Comparison of ENCODE assay signal across 34 mouse cellular contexts in the genomic region with DNA sequence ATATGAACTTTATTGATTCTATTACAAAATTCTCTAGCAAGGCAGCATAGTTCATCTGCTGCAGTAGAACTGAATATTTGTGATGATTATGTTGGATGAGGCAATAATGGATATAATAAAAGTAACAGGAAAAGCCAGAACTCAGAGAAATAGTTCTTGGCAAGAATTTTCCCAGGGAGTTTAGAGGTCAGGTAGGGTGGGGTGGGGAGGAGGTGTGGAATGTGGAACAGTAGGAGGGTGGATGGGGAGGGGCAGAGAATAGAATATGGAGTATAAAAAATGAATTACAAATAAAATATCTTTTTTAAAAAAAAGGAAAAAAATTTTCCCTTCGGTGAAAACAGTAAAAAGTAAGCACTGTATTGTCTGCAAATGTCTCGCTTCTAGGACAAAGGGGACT. TPM values are rescaled to one million over a fixed set of nuclear protein-coding genes. Genes with fewer than 3 reads are reported as not detected.
DNase-seq lines count a peak whose midpoint lies in the region; ATAC-seq and TF ChIP-seq lines count a peak whose summit lies in the region.
"Had no signal": no experiment of that assay in that cellular context is flagged by ENCODE, and none has a peak within 500 bp of the region (broad histone marks: within the 10 kb centered on the region; RNA-seq: fewer than 3 reads in every experiment).

No protein-coding gene starts in this region.

- peaks cover 5% of the 10 kb centered on the region for H3K4me1 ChIP-seq in heart, embryonic 13.5 days
- H3K4me1 ChIP-seq in heart, postnatal 0 days (ENCODE audit: control insufficient read depth, insufficient read depth), result peaks cover 5% of the 10 kb centered on the region; the same call in 1 of the 2 replicates
- no peaks in the 10 kb centered on the region for H3K4me1 ChIP-seq in kidney, postnatal 0 days (replicated peaks; ENCODE audit: insufficient read depth, low read length)
- no peaks in the 10 kb centered on the region for H3K4me1 ChIP-seq in kidney, embryonic 14.5 days (ENCODE audit: control insufficient read depth, insufficient read depth, low read length)
- H3K4me1 ChIP-seq in liver, adult 2 months (ENCODE audit: control insufficient read depth, insufficient read depth, low read length), result no peaks in the 10 kb centered on the region; the same call in 1 of the 2 replicates
- H3K4me1 ChIP-seq: hindbrain, embryonic 10.5 days; hindbrain, embryonic 13.5 days; intestine, embryonic 15.5 days had no signal

- no peaks in the 10 kb centered on the region for H3K36me3 ChIP-seq in heart, embryonic 13.5 days
- H3K36me3 ChIP-seq in heart, postnatal 0 days (replicated peaks; ENCODE audit: control insufficient read depth, insufficient read depth, low read length), result no peaks in the 10 kb centered on the region
- no peaks in the 10 kb centered on the region for H3K36me3 ChIP-seq in kidney, postnatal 0 days (ENCODE audit: insufficient read depth, low read length)
- no peaks in the 10 kb centered on the region for H3K36me3 ChIP-seq in kidney, embryonic 14.5 days (ENCODE audit: control insufficient read depth, insufficient read depth, low read length)
- H3K36me3 ChIP-seq in liver, adult 2 months (ENCODE audit: control insufficient read depth, insufficient read depth, low read length), result no peaks in the 10 kb centered on the region
- H3K36me3 ChIP-seq: G1E; hindbrain, embryonic 10.5 days; hindbrain, embryonic 13.5 days; intestine, embryonic 15.5 days had no signal

- no peak for TF ChIP-seq EP300 in heart, postnatal 0 days (IDR thresholded peaks at IDR 0.05; ENCODE audit: low read depth)

- ATAC-seq in heart, embryonic 13.5 days (ENCODE audit: extremely low read depth, insufficient number of reproducible peaks, low FRiP score, low TSS enrichment), result no peak
- ATAC-seq in heart, postnatal 0 days (ENCODE audit: insufficient read depth, low read depth), result no peak
- ATAC-seq in kidney, postnatal 0 days (replicated peaks; ENCODE audit: low FRiP score, low read depth), result no peak
- no peak for ATAC-seq in kidney, embryonic 14.5 days (ENCODE audit: low FRiP score, low TSS enrichment)
- ATAC-seq: forebrain, embryonic 14.5 days; forebrain, postnatal 0 days; hindbrain, embryonic 16.5 days; intestine, embryonic 15.5 days; Patski had no signal

- no peaks in the 10 kb centered on the region for H3K9me3 ChIP-seq in heart, embryonic 13.5 days
- H3K9me3 ChIP-seq in heart, postnatal 0 days (replicated peaks; ENCODE audit: control insufficient read depth, low read length), result no peaks in the 10 kb centered on the region
- H3K9me3 ChIP-seq in kidney, postnatal 0 days (replicated peaks; ENCODE audit: low read length), result no peaks in the 10 kb centered on the region
- H3K9me3 ChIP-seq in kidney, embryonic 14.5 days (ENCODE audit: control insufficient read depth, low read length), result no peaks in the 10 kb centered on the region
- H3K9me3 ChIP-seq: G1E; hindbrain, embryonic 10.5 days; hindbrain, embryonic 13.5 days; intestine, embryonic 15.5 days had no signal

- no peak for DNase-seq in heart, adult 18-20 months
- DNase-seq in heart, postnatal 0 days (ENCODE audit: low spot score), result no peak
- no peak for DNase-seq in heart, postnatal 4 days
- DNase-seq in kidney, postnatal 0 days (ENCODE audit: low spot score), result no peak
- peak; percentile 48 for DNase-seq in liver, adult 2 months (ENCODE audit: extremely low read depth, low read depth, low spot score)
- no peak for DNase-seq in liver
- DNase-seq: B cell, adult 2 months; cerebellum, adult 18-20 months; cerebellum, adult 9-10 months; cerebellum, postnatal 14 days; forebrain, postnatal 0 days; gastrocnemius, adult 2 months; gastrocnemius, postnatal 14 days; heart, adult 2 months had no signal

- no peak overlapping the region for H3K4me3 ChIP-seq in heart, embryonic 13.5 days
- H3K4me3 ChIP-seq in heart, postnatal 0 days (ENCODE audit: low read depth, low read length), result no peak overlapping the region
- no peak overlapping the region for H3K4me3 ChIP-seq in kidney, postnatal 0 days (replicated peaks; ENCODE audit: low read depth, low read length)
- H3K4me3 ChIP-seq in kidney, embryonic 14.5 days (ENCODE audit: low read length), result no peak overlapping the region
- H3K4me3 ChIP-seq in liver, adult 2 months (ENCODE audit: insufficient read depth, low read depth, low read length), result no peak overlapping the region
- H3K4me3 ChIP-seq: gastrocnemius, adult 2 months; heart, adult 2 months; hindbrain, embryonic 10.5 days; hindbrain, embryonic 13.5 days; intestine, embryonic 15.5 days had no signal

- H3K4me2 ChIP-seq in heart, embryonic 13.5 days, result no peak overlapping the region
- H3K4me2 ChIP-seq in heart, postnatal 0 days (ENCODE audit: low read depth, low read length), result no peak overlapping the region
- no peak overlapping the region for H3K4me2 ChIP-seq in kidney, postnatal 0 days (ENCODE audit: low read length)
- H3K4me2 ChIP-seq in kidney, embryonic 14.5 days (replicated peaks; ENCODE audit: low read depth, low read length), result no peak overlapping the region
- H3K4me2 ChIP-seq: heart, embryonic 11.5 days; hindbrain, embryonic 13.5 days; intestine, embryonic 15.5 days had no signal

- TF ChIP-seq POLR2A in liver, adult 2 months (IDR thresholded peaks at IDR 0.05; ENCODE audit: extremely low read depth, insufficient read depth, low read length), result no peak

- TF ChIP-seq CTCF in heart, postnatal 0 days (IDR thresholded peaks at IDR 0.05; ENCODE audit: low read depth), result no peak
- no peak for TF ChIP-seq CTCF in kidney, postnatal 0 days (IDR thresholded peaks at IDR 0.05; ENCODE audit: low read depth)
- TF ChIP-seq CTCF in liver, adult 2 months (IDR thresholded peaks at IDR 0.05; ENCODE audit: low read depth, low read length), result no peak

- no peak overlapping the region for H3K9ac ChIP-seq in heart, embryonic 13.5 days
- H3K9ac ChIP-seq in heart, postnatal 0 days (replicated peaks; ENCODE audit: low read depth, low read length), result no peak overlapping the region
- H3K9ac ChIP-seq in kidney, postnatal 0 days (ENCODE audit: low read depth, low read length), result no peak overlapping the region
- H3K9ac ChIP-seq in kidney, embryonic 14.5 days (ENCODE audit: low read depth, low read length), result no peak overlapping the region
- no peak overlapping the region for H3K9ac ChIP-seq in liver, adult 2 months (ENCODE audit: low read depth, low read length)
- H3K9ac ChIP-seq: forebrain, postnatal 0 days; hindbrain, embryonic 13.5 days; intestine, embryonic 15.5 days had no signal

- no peaks in the 10 kb centered on the region for H3K27me3 ChIP-seq in heart, embryonic 13.5 days (replicated peaks)
- no peaks in the 10 kb centered on the region for H3K27me3 ChIP-seq in heart, postnatal 0 days (ENCODE audit: control insufficient read depth, insufficient read depth, low read length)
- no peaks in the 10 kb centered on the region for H3K27me3 ChIP-seq in kidney, postnatal 0 days (ENCODE audit: insufficient read depth, low read length)
- H3K27me3 ChIP-seq in kidney, embryonic 14.5 days (ENCODE audit: control insufficient read depth, insufficient read depth, low read length), result no peaks in the 10 kb centered on the region
- H3K27me3 ChIP-seq in liver, adult 2 months (ENCODE audit: control insufficient read depth, insufficient read depth, low read length), result no peaks in the 10 kb centered on the region
- H3K27me3 ChIP-seq: CH12.LX; hindbrain, embryonic 13.5 days; intestine, embryonic 15.5 days; Patski had no signal

- H3K27ac ChIP-seq in heart, embryonic 13.5 days (replicated peaks), result peak overlapping the region; percentile 33
- H3K27ac ChIP-seq in heart, postnatal 0 days (ENCODE audit: low read depth), result peak overlapping the region; percentile 64; the same call in 1 of the 2 replicates
- H3K27ac ChIP-seq in kidney, postnatal 0 days, result peak overlapping the region; percentile 73
- no peak overlapping the region for H3K27ac ChIP-seq in kidney, embryonic 14.5 days (ENCODE audit: low read depth, low read length)
- H3K27ac ChIP-seq in liver, adult 2 months (replicated peaks; ENCODE audit: insufficient read depth, low read depth, low read length), result no peak overlapping the region
- H3K27ac ChIP-seq: gastrocnemius, adult 2 months; heart, adult 2 months; hindbrain, embryonic 10.5 days; hindbrain, embryonic 13.5 days; intestine, embryonic 15.5 days had no signal

- H3K79me2 ChIP-seq in liver, adult 2 months (ENCODE audit: control insufficient read depth, insufficient read depth, low read length), result no peaks in the 10 kb centered on the region

- WGBS in heart, embryonic 13.5 days, result 73% methylated on average over 2 of the region's 2 CpGs
- WGBS in heart, postnatal 0 days, result 96% methylated on average over 2 of the region's 2 CpGs
- WGBS in kidney, postnatal 0 days, result 93% methylated on average over 2 of the region's 2 CpGs
- WGBS in kidney, embryonic 14.5 days, result 95% methylated on average over 2 of the region's 2 CpGs
- WGBS in liver, adult 2 months, result 97% methylated on average over 2 of the region's 2 CpGs

RNA-seq across cellular contexts. Expression of a gene that starts 11.1 kb away (rescaled TPM):
- not detected in 2 replicates for polyA plus RNA-seq in heart, embryonic 13.5 days (2015; fragmentation: Nextera tagmentation; extraction: Ambion mirVana)
- total RNA-seq in heart, adult 18-20 months (2021), result not detected
- total RNA-seq in heart, postnatal 0 days (2014; rRNA removed; ENCODE audit: low replicate concordance), result not detected in 2 replicates
- not detected in 2 replicates for polyA plus RNA-seq in heart, postnatal 0 days (2015; fragmentation: Nextera tagmentation; extraction: Ambion mirVana)
- not detected for total RNA-seq in heart, postnatal 4 days (2021)
- 2.9 and 3.6 TPM in 2 replicates for polyA plus RNA-seq in kidney, postnatal 0 days (2015; fragmentation: Nextera tagmentation; extraction: Ambion mirVana)
- polyA plus RNA-seq in kidney, embryonic 14.5 days (2014; fragmentation: Nextera tagmentation; extraction: Ambion mirVana), result not detected in 2 replicates
- not detected in 2 replicates for total RNA-seq in liver, adult 2 months (2014; rRNA removed)
- polyA plus RNA-seq in liver, adult 2 months (2012; rRNA removed), result not detected in 2 replicates
- total RNA-seq: adrenal gland, adult 18-20 months; adrenal gland, postnatal 10 days; adrenal gland, postnatal 36 days; CH12.LX; forebrain, postnatal 0 days; G1E; gastrocnemius, adult 2 months; gastrocnemius, postnatal 14 days; gastrocnemius, postnatal 4 days; heart, adult 2 months; heart, postnatal 25 days had no signal
- polyA plus RNA-seq: embryonic facial prominence, embryonic 11.5 days; embryonic facial prominence, embryonic 14.5 days; forebrain, embryonic 11.5 days; forebrain, embryonic 14.5 days; forebrain, postnatal 0 days; frontal cortex, adult 2 months; G1E; heart, adult 2 months; heart, embryonic 11.5 days; hindbrain, embryonic 10.5 days; hindbrain, embryonic 13.5 days; hindbrain, embryonic 16.5 days; intestine, embryonic 15.5 days; Patski had no signal

RNA-seq across cellular contexts. Expression of a gene that starts 13.9 kb away (rescaled TPM):
- 0.24 TPM in 1 of 2 replicates, not detected in the other for polyA plus RNA-seq in heart, embryonic 13.5 days (2015; fragmentation: Nextera tagmentation; extraction: Ambion mirVana)
- not detected for total RNA-seq in heart, adult 18-20 months (2021)
- total RNA-seq in heart, postnatal 0 days (2014; rRNA removed; ENCODE audit: low replicate concordance), result not detected in 2 replicates
- polyA plus RNA-seq in heart, postnatal 0 days (2015; fragmentation: Nextera tagmentation; extraction: Ambion mirVana), result 0.10 TPM in 1 of 2 replicates, not detected in the other
- not detected for total RNA-seq in heart, postnatal 4 days (2021)
- 452 and 486 TPM in 2 replicates for polyA plus RNA-seq in kidney, postnatal 0 days (2015; fragmentation: Nextera tagmentation; extraction: Ambion mirVana)
- polyA plus RNA-seq in kidney, embryonic 14.5 days (2014; fragmentation: Nextera tagmentation; extraction: Ambion mirVana), result 7.0 and 13.7 TPM in 2 replicates
- total RNA-seq in liver, adult 2 months (2014; rRNA removed), result 87.5 and 99.7 TPM in 2 replicates
- polyA plus RNA-seq in liver, adult 2 months (2012; rRNA removed), result 80.1 and 91.1 TPM in 2 replicates
- total RNA-seq: adrenal gland, adult 18-20 months; adrenal gland, postnatal 36 days; CH12.LX; G1E; gastrocnemius, adult 2 months; gastrocnemius, postnatal 14 days; heart, adult 2 months; heart, postnatal 25 days had no signal
- polyA plus RNA-seq: G1E; heart, adult 2 months had no signal

Comparison
In these comparisons a context has a peak if more than half of its experiments do, and no peak if none do; other contexts are left out.
1. H3K27ac ChIP-seq: peak in heart, embryonic 13.5 days (single experiment), heart, postnatal 0 days (single experiment) and kidney, postnatal 0 days (single experiment); none in kidney, embryonic 14.5 days (single experiment) and liver, adult 2 months (single experiment).